Mouse (Mus musculus) forebrain, embryonic 13.5 days (tissue): ENCODE results near the gene H2afx. TPM values are rescaled to one million over a fixed set of nuclear protein-coding genes. Genes with fewer than 3 reads are reported as not detected.
"Not testable (repeated sequence)": the region's sequence is repeated elsewhere in the genome, so short reads cannot be mapped to it uniquely, and the experiment has no call there.

Experiments
- ATAC-seq: fragments of 200-750 bp; cut with Nextera tagmentation; 2 replicates; pipeline ENCODE4 v1.8.0; 2017
- H3K27ac ChIP-seq: fragments of 300-500 bp; sonication (generic); 2 replicates; pipeline ENCODE4 v1.5.1; 2015; ENCODE audit warnings: inconsistent platforms, mild to moderate bottlenecking, moderate library complexity
- H3K27me3 ChIP-seq: fragments of 300-500 bp; sonication (generic); 2 replicates; pipeline ENCODE4 v1.6.1; 2015; ENCODE audit warnings: mild to moderate bottlenecking, inconsistent platforms
- H3K36me3 ChIP-seq: fragments of 300-500 bp; sonication (generic); 2 replicates; pipeline ENCODE4 v1.6.1; 2015; ENCODE audit warnings: mild to moderate bottlenecking, inconsistent platforms; ENCODE audit not compliant: poor library complexity, severe bottlenecking
- H3K4me1 ChIP-seq: fragments of 300-500 bp; sonication (generic); 2 replicates; pipeline ENCODE4 v1.6.1; 2015; ENCODE audit warnings: inconsistent platforms
- H3K4me2 ChIP-seq: fragments of 300-500 bp; sonication (generic); 2 replicates; pipeline ENCODE4 v1.6.1; 2015; ENCODE audit warnings: inconsistent platforms, mild to moderate bottlenecking, moderate library complexity
- H3K4me3 ChIP-seq: fragments of 300-500 bp; sonication (generic); 2 replicates; pipeline ENCODE4 v1.5.1; 2015; ENCODE audit warnings: mild to moderate bottlenecking, inconsistent platforms
- H3K9ac ChIP-seq: fragments of 300-500 bp; sonication (generic); 2 replicates; pipeline ENCODE4 v1.6.1; 2015; ENCODE audit warnings: mild to moderate bottlenecking, inconsistent platforms
- H3K9me3 ChIP-seq: fragments of 300-500 bp; sonication (generic); replicated peaks from 2 replicates; pipeline ENCODE4 v1.6.1; 2016; ENCODE audit warnings: inconsistent platforms
- WGBS: fragments of 180-500 bp; shearing (Covaris S2); methylation state at CpG from one replicate; pipeline ENCODE4 v1.1.7; 2015; 5-methylcytosine and 5-hydroxymethylcytosine counted together
- polyA plus RNA-seq: library from polyadenylated mRNA; unstranded; fragments of >200 nt; fragmentation: Nextera tagmentation; extraction: Ambion mirVana; gene quantifications from 2 replicates; pipeline ENCODE4 v1.2.1, GENCODE M21; 2015

The H2afx gene
- polyA plus RNA-seq, 1 experiment from 2014 or later: 393 TPM

GRCm38 (mm10) chr9:44319887-44320798 lies 14.4 kb upstream of the H2afx start, which contains the start of gene C2cd2l:
Gene C2cd2l, minus strand, starts transcription at chr9:44320285.
- peaks cover 20% of the 10 kb centered on the region for H3K36me3 ChIP-seq
- H3K9me3 ChIP-seq: no peaks in the 10 kb centered on the region
- H3K27me3 ChIP-seq: no peaks in the 10 kb centered on the region
- peak within 1 kb of the TSS; percentile 93 for H3K9ac ChIP-seq
- 0% methylated on average over 59 of the region's 67 CpGs for WGBS
- H3K27ac ChIP-seq: peak within 1 kb of the TSS; percentile 68
- peak within 1 kb of the TSS; percentile 97 for H3K4me2 ChIP-seq
- peak; percentile 100 for ATAC-seq
- peaks cover 29% of the 10 kb centered on the region for H3K4me1 ChIP-seq
- peak within 1 kb of the TSS; percentile 97 for H3K4me3 ChIP-seq

- Histone ChIP-seq H3K36me3 (peaks cover 14% of the 10 kb centered on the region), H3K27me3 (no peaks in the 10 kb centered on the region), H3K9me3 (no peaks in the 10 kb centered on the region), H3K4me1 (peaks cover 32% of the 10 kb centered on the region), H3K27ac (peak overlapping the region; percentile 59), H3K4me2 (peak overlapping the region; percentile 97), H3K9ac (peak overlapping the region; percentile 93), H3K4me3 (peak overlapping the region; percentile 97)
- ATAC-seq: peak; percentile 17
- 19% methylated on average over 6 of the region's 6 CpGs for WGBS
These were observed 13.7 kb upstream of the H2afx start for GRCm38 (mm10) chr9:44320799-44321133.

- 80% methylated on average over 4 of the region's 4 CpGs for WGBS
These were observed 10.8 kb upstream of the H2afx start for GRCm38 (mm10) chr9:44323656-44324055.

GRCm38 (mm10) chr9:44324147-44324546 lies 10.3 kb upstream of the H2afx start:
- H3K4me3 ChIP-seq: no peak overlapping the region
- peaks cover 32% of the 10 kb centered on the region for H3K4me1 ChIP-seq
- no peaks in the 10 kb centered on the region for H3K9me3 ChIP-seq
- H3K27me3 ChIP-seq: no peaks in the 10 kb centered on the region
- peaks cover 6% of the 10 kb centered on the region; the same call in 1 of the 2 replicates for H3K36me3 ChIP-seq
- no peak for ATAC-seq
- 86% methylated on average over 6 of the region's 6 CpGs for WGBS
- no peak overlapping the region for H3K27ac ChIP-seq
- H3K9ac ChIP-seq: no peak overlapping the region
- no peak overlapping the region for H3K4me2 ChIP-seq

More at GRCm38 (mm10) chr9:44323656-44324055, 10.8 kb upstream of the H2afx start:
- not testable (repeated sequence) for H3K9ac ChIP-seq, H3K36me3 ChIP-seq, H3K4me2 ChIP-seq, H3K4me3 ChIP-seq, H3K9me3 ChIP-seq, H3K27me3 ChIP-seq, ATAC-seq, H3K27ac ChIP-seq
- H3K4me1 ChIP-seq: peaks cover 37% of the 10 kb centered on the region

- not testable (repeated sequence) for ATAC-seq, H3K9me3 ChIP-seq, H3K27me3 ChIP-seq, H3K9ac ChIP-seq
- WGBS: 65% methylated on average over 7 of the region's 8 CpGs
- Histone ChIP-seq H3K4me1 (peaks cover 27% of the 10 kb centered on the region), H3K4me3 (peak overlapping the region; percentile 83; the same call in 1 of the 2 replicates), H3K27ac (peak overlapping the region; percentile 83; the same call in 1 of the 2 replicates), H3K36me3 (peaks cover 16% of the 10 kb centered on the region), H3K4me2 (peak overlapping the region; percentile 67)
These were observed 9.3 kb upstream of the H2afx start for GRCm38 (mm10) chr9:44325032-44325767.

GRCm38 (mm10) chr9:44325768-44326370 lies 8.6 kb upstream of the H2afx start, which contains the start of gene Dpagt1:
Gene Dpagt1, plus strand, starts transcription at chr9:44326019.
- H3K27ac ChIP-seq: peak within 1 kb of the TSS; percentile 83
- WGBS: 4% methylated on average over 12 of the region's 12 CpGs
- H3K36me3 ChIP-seq: peaks cover 23% of the 10 kb centered on the region
- peak; percentile 28 for ATAC-seq
- H3K9me3 ChIP-seq: no peaks in the 10 kb centered on the region
- peaks cover 22% of the 10 kb centered on the region for H3K4me1 ChIP-seq
- H3K4me3 ChIP-seq: peak within 1 kb of the TSS; percentile 83
- H3K27me3 ChIP-seq: no peaks in the 10 kb centered on the region
- H3K9ac ChIP-seq: peak within 1 kb of the TSS; percentile 86
- H3K4me2 ChIP-seq: peak within 1 kb of the TSS; percentile 67

- Histone ChIP-seq H3K4me1 (peaks cover 20% of the 10 kb centered on the region), H3K4me2 (peak overlapping the region; percentile 67), H3K27ac (peak overlapping the region; percentile 83), H3K9me3 (no peaks in the 10 kb centered on the region), H3K4me3 (peak overlapping the region; percentile 83), H3K36me3 (peaks cover 29% of the 10 kb centered on the region), H3K27me3 (no peaks in the 10 kb centered on the region), H3K9ac (peak overlapping the region; percentile 86)
- WGBS: under 1% methylated on average over 38 of the region's 38 CpGs
- peak; percentile 97 for ATAC-seq
These were observed 8.0 kb upstream of the H2afx start for GRCm38 (mm10) chr9:44326371-44327063.

GRCm38 (mm10) chr9:44327064-44327711 lies 7.3 kb upstream of the H2afx start:
- H3K9me3 ChIP-seq: no peaks in the 10 kb centered on the region
- H3K36me3 ChIP-seq: peaks cover 35% of the 10 kb centered on the region
- WGBS: 2% methylated on average over 22 of the region's 22 CpGs
- H3K4me3 ChIP-seq: peak overlapping the region; percentile 83
- peak overlapping the region; percentile 86 for H3K9ac ChIP-seq
- H3K4me1 ChIP-seq: peaks cover 20% of the 10 kb centered on the region
- peak; percentile 43; the same call in 1 of the 2 replicates for ATAC-seq
- no peaks in the 10 kb centered on the region for H3K27me3 ChIP-seq
- H3K27ac ChIP-seq: peak overlapping the region; percentile 83
- H3K4me2 ChIP-seq: peak overlapping the region; percentile 67

- ATAC-seq: no peak
- H3K36me3 ChIP-seq: peaks cover 42% of the 10 kb centered on the region
- H3K4me2 ChIP-seq: peak overlapping the region; percentile 67
- no peaks in the 10 kb centered on the region for H3K27me3 ChIP-seq
- H3K9ac ChIP-seq: peak overlapping the region; percentile 86
- H3K27ac ChIP-seq: no peak overlapping the region
- WGBS: 87% methylated on average over 5 of the region's 5 CpGs
- H3K9me3 ChIP-seq: no peaks in the 10 kb centered on the region
- H3K4me1 ChIP-seq: peaks cover 20% of the 10 kb centered on the region
- peak overlapping the region; percentile 83 for H3K4me3 ChIP-seq
These were observed 6.6 kb upstream of the H2afx start for GRCm38 (mm10) chr9:44327926-44328325.

- Histone ChIP-seq H3K27ac (no peak overlapping the region), H3K4me3 (no peak overlapping the region), H3K4me1 (peaks cover 20% of the 10 kb centered on the region), H3K9me3 (no peaks in the 10 kb centered on the region; the same call in 1 of the 2 replicates), H3K9ac (no peak overlapping the region), H3K36me3 (peaks cover 53% of the 10 kb centered on the region), H3K27me3 (no peaks in the 10 kb centered on the region), H3K4me2 (no peak overlapping the region)
- WGBS: 95% methylated on average over 6 of the region's 6 CpGs
- ATAC-seq: no peak
These were observed 3.8 kb upstream of the H2afx start for GRCm38 (mm10) chr9:44330736-44331135.
